26 mouse cellular contexts compared by ENCODE assay signal in genomic region chr7:143416406-143416805, GRCm38 (mm10). TPM values are rescaled to one million over a fixed set of nuclear protein-coding genes. Genes with fewer than 3 reads are reported as not detected.
DNase-seq lines count a peak whose midpoint lies in the region; ATAC-seq and TF ChIP-seq lines count a peak whose summit lies in the region.
"Had no signal": no experiment of that assay in that cellular context is flagged by ENCODE, and none has a peak within 500 bp of the region (broad histone marks: within the 10 kb centered on the region; RNA-seq: fewer than 3 reads in every experiment).

No protein-coding gene starts in this region.

- no peak for ATAC-seq in intestine, embryonic 15.5 days
- ATAC-seq: forebrain, embryonic 16.5 days; inflammation-experienced regulatory T-cells, adult 6 months; liver, postnatal 0 days; Patski had no signal

- no peak for TF ChIP-seq POLR2A in thymus, adult 2 months (IDR thresholded peaks at IDR 0.05; ENCODE audit: control insufficient read depth, extremely low read depth, insufficient read depth, low read length, poor library complexity)

- H3K9ac ChIP-seq in intestine, embryonic 15.5 days = no peak overlapping the region
- H3K9ac ChIP-seq: hindbrain, embryonic 13.5 days; liver, postnatal 0 days; neural tube, embryonic 12.5 days had no signal

- no peak overlapping the region for H3K27ac ChIP-seq in thymus, adult 2 months (ENCODE audit: control insufficient read depth, insufficient read depth, low read length)
- H3K27ac ChIP-seq in limb, embryonic 10.5 days = peak overlapping the region; percentile 81
- H3K27ac ChIP-seq in intestine, embryonic 15.5 days = no peak overlapping the region
- H3K27ac ChIP-seq: forebrain, embryonic 10.5 days; hindbrain, embryonic 13.5 days; neural tube, embryonic 12.5 days had no signal

- intact Hi-C loops in left cerebral cortex, postnatal 4 days (cut with DNase I) = no loop called here
- intact Hi-C loops in left cerebral cortex, postnatal 36 days (cut with DNase I) = no loop called here

- 96% methylated on average over 12 of the region's 12 CpGs for WGBS in thymus, adult 2 months
- WGBS in limb, embryonic 10.5 days = 72% methylated on average over 12 of the region's 12 CpGs
- WGBS in intestine, embryonic 15.5 days = 78% methylated on average over 12 of the region's 12 CpGs

- TF ChIP-seq CTCF in thymus, adult 2 months (IDR thresholded peaks at IDR 0.05; ENCODE audit: borderline replicate concordance, control insufficient read depth, extremely low read depth, insufficient read depth, low read length, poor library complexity) = no peak

- no peaks in the 10 kb centered on the region for H3K9me3 ChIP-seq in limb, embryonic 10.5 days (replicated peaks)
- H3K9me3 ChIP-seq in intestine, embryonic 15.5 days = no peaks in the 10 kb centered on the region
- H3K9me3 ChIP-seq: forebrain, embryonic 10.5 days; G1E; hindbrain, embryonic 13.5 days; neural tube, embryonic 12.5 days had no signal

- H3K27me3 ChIP-seq in thymus, adult 2 months (ENCODE audit: control insufficient read depth, insufficient read depth, low read length) = no peaks in the 10 kb centered on the region
- H3K27me3 ChIP-seq in limb, embryonic 10.5 days (ENCODE audit: low read depth, poor library complexity, severe bottlenecking) = no peaks in the 10 kb centered on the region
- H3K27me3 ChIP-seq in intestine, embryonic 15.5 days (replicated peaks) = no peaks in the 10 kb centered on the region
- H3K27me3 ChIP-seq: hindbrain, embryonic 13.5 days; Patski had no signal

- H3K4me3 ChIP-seq in thymus, adult 2 months (ENCODE audit: control insufficient read depth, insufficient read depth, low read length) = no peak overlapping the region
- H3K4me3 ChIP-seq in limb, embryonic 10.5 days = no peak overlapping the region
- no peak overlapping the region for H3K4me3 ChIP-seq in intestine, embryonic 15.5 days (replicated peaks)
- H3K4me3 ChIP-seq: forebrain, embryonic 10.5 days; hindbrain, embryonic 13.5 days; neural tube, embryonic 12.5 days had no signal

- H3K4me1 ChIP-seq in thymus, adult 2 months (replicated peaks; ENCODE audit: control insufficient read depth, insufficient read depth, low read length) = peaks cover 14% of the 10 kb centered on the region
- peaks cover 36% of the 10 kb centered on the region for H3K4me1 ChIP-seq in limb, embryonic 10.5 days
- H3K4me1 ChIP-seq in intestine, embryonic 15.5 days (replicated peaks) = peaks cover 32% of the 10 kb centered on the region

- no peaks in the 10 kb centered on the region for H3K36me3 ChIP-seq in thymus, adult 2 months (ENCODE audit: control insufficient read depth, insufficient read depth, low read length)
- no peaks in the 10 kb centered on the region for H3K36me3 ChIP-seq in limb, embryonic 10.5 days
- no peaks in the 10 kb centered on the region for H3K36me3 ChIP-seq in intestine, embryonic 15.5 days
- H3K36me3 ChIP-seq: forebrain, embryonic 10.5 days; G1E; hindbrain, embryonic 13.5 days; neural tube, embryonic 12.5 days had no signal

- DNase-seq in gastrocnemius, adult 8-10 months (ENCODE audit: low spot score in 2 of 2) = peak; percentile 39 to 55
- no peak for DNase-seq in gastrocnemius, postnatal 4 days (ENCODE audit: low spot score in 2 of 2)
- DNase-seq in thymus, postnatal 4 days = peak; percentile 25
- DNase-seq in thymus, adult 2 months = no peak
- peak; percentile 60 for DNase-seq in limb, embryonic 10.5 days (ENCODE audit: low spot score)
- no peak for DNase-seq in left cerebral cortex, postnatal 4 days
- DNase-seq in left cerebral cortex, postnatal 36 days (ENCODE audit: low spot score in 2 of 2) = no peak
- DNase-seq: cerebellum, adult 11-12 months; cerebellum, postnatal 14 days; embryo, embryonic 11 days; kidney, adult 2 months; kidney, postnatal 10 days; liver, postnatal 0 days; lung, postnatal 10 days; midbrain, embryonic 14.5 days; right cerebral cortex, postnatal 14 days; spleen, adult 18-20 months; thymus, postnatal 14 days had no signal

- H3K4me2 ChIP-seq in intestine, embryonic 15.5 days (replicated peaks) = no peak overlapping the region
- H3K4me2 ChIP-seq: hindbrain, embryonic 13.5 days; neural tube, embryonic 12.5 days had no signal

RNA-seq across cellular contexts. Expression of gene Cdkn1c, which starts 44.4 kb away (rescaled TPM):
- 10 to 100 TPM; 14.9 to 27.6 (median 22.9) TPM for total RNA-seq in gastrocnemius, adult 8-10 months (2022)
- 1,000 to 10,000 TPM; 1,832 to 1,854 TPM for total RNA-seq in gastrocnemius, postnatal 4 days (2021)
- polyA plus RNA-seq in thymus, adult 2 months (2012; rRNA removed) = 10.3 and 10.4 TPM in 2 replicates
- 317 and 593 TPM in 2 replicates for polyA plus RNA-seq in limb, embryonic 10.5 days (2016; fragmentation: Nextera tagmentation; extraction: Ambion mirVana)
- 672 and 702 TPM in 2 replicates for polyA plus RNA-seq in intestine, embryonic 15.5 days (2015; fragmentation: Nextera tagmentation; extraction: Ambion mirVana)
- 10 to 100 TPM; 47.3 to 47.8 TPM for total RNA-seq in left cerebral cortex, postnatal 4 days (2021)
- 10 to 100 TPM; 11.9 to 14.2 TPM for total RNA-seq in left cerebral cortex, postnatal 36 days (2021)
- total RNA-seq: G1E had no signal

RNA-seq across cellular contexts. Expression of gene Slc22a18, which starts 57.1 kb away (rescaled TPM):
- under 1 TPM in 2 of 4 experiments, not detected in 2; 0.32 to 0.56 TPM for total RNA-seq in gastrocnemius, adult 8-10 months (2022)
- total RNA-seq in gastrocnemius, postnatal 4 days (2021) = under 1 TPM; 0.44 to 0.86 TPM
- 6.1 and 8.0 TPM in 2 replicates for polyA plus RNA-seq in thymus, adult 2 months (2012; rRNA removed)
- polyA plus RNA-seq in limb, embryonic 10.5 days (2016; fragmentation: Nextera tagmentation; extraction: Ambion mirVana) = 0.25 and 0.53 TPM in 2 replicates
- 11.4 and 13.4 TPM in 2 replicates for polyA plus RNA-seq in intestine, embryonic 15.5 days (2015; fragmentation: Nextera tagmentation; extraction: Ambion mirVana)
- total RNA-seq in left cerebral cortex, postnatal 4 days (2021) = not detected
- under 1 TPM; 0.34 to 0.89 TPM for total RNA-seq in left cerebral cortex, postnatal 36 days (2021)

Comparison
In these comparisons a context has a peak if more than half of its experiments do, and no peak if none do; other contexts are left out.
1. DNase-seq: peak in gastrocnemius, adult 8-10 months (2 of 2), thymus, postnatal 4 days (single experiment) and limb, embryonic 10.5 days (single experiment); none in gastrocnemius, postnatal 4 days (0 of 2), thymus, adult 2 months (single experiment), left cerebral cortex, postnatal 4 days (single experiment) and left cerebral cortex, postnatal 36 days (0 of 2).
2. RNA of gene Cdkn1c, which starts 44.4 kb away (total RNA-seq): 1,832 to 1,854 TPM in gastrocnemius, postnatal 4 days; 47.3 to 47.8 TPM in left cerebral cortex, postnatal 4 days, 14.9 to 27.6 TPM in gastrocnemius, adult 8-10 months and 11.9 to 14.2 TPM in left cerebral cortex, postnatal 36 days; every median in the first group is over 10 times any median in the second.